In the genomic region with DNA sequence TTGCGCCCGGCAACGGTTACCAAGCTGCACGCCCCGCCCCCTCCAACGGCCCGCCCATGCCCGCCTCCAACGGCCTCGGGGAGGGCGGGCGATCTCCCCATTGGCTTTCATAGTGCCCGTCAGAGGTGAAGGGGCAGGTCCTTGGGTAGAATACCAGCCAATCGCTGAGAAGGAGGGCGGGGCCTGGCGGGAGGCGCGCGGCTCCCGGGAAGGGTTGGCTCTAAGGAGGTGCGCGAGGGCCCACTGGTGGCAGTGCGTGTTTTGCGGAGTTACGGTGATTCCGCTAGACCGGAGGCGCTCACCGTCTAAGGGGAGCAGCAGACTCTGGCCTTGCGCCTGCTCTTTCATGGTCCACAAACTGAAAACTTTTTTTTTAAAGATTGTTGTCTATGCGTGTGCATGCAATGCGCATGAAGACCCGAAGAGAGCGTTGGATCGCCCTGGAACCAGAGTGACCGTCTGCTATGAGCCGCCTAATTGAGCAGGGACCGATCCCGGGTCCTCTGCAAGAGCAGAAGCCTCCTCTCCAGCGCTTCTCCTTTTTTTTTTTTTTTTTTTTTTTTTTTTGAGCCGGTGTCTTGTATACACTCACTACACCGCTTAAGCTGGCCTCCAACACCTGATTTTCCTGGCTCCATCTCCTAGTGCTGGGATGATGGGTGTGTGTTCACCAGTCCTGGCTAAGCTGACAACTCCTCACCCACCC, we compare ENCODE assay signal across 8 mouse cellular contexts. TPM values are rescaled to one million over a fixed set of nuclear protein-coding genes. Genes with fewer than 3 reads are reported as not detected.
A peak's percentile ranks its signal among the peaks of the same experiment; 100 is the strongest.
DNase-seq lines count a peak whose midpoint lies in the region; ATAC-seq lines count a peak whose summit lies in the region.

No protein-coding gene starts in this region.

- WGBS in hindbrain, embryonic 11.5 days, result under 1% methylated on average over 42 of the region's 42 CpGs

- peak; percentile 99 for ATAC-seq in frontal cortex, adult (ENCODE audit: low TSS enrichment)
- ATAC-seq in hindbrain, embryonic 11.5 days (ENCODE audit: low FRiP score), result peak; percentile 98

- H3K9ac ChIP-seq in hindbrain, embryonic 11.5 days (ENCODE audit: low read depth, low read length), result peak overlapping the region; percentile 31; the same call in 1 of the 2 replicates

- no peaks in the 10 kb centered on the region for H3K9me3 ChIP-seq in hindbrain, embryonic 11.5 days (ENCODE audit: control insufficient read depth, low read length)

- peak overlapping the region; percentile 75 for H3K4me2 ChIP-seq in hindbrain, embryonic 11.5 days (replicated peaks; ENCODE audit: low read depth, low read length)

- no peak overlapping the region for H3K27ac ChIP-seq in hindbrain, embryonic 11.5 days (ENCODE audit: low read depth, low read length)

- no peaks in the 10 kb centered on the region for H3K36me3 ChIP-seq in hindbrain, embryonic 11.5 days (ENCODE audit: control insufficient read depth, insufficient read depth, low read length)

- H3K27me3 ChIP-seq in hindbrain, embryonic 11.5 days (ENCODE audit: control insufficient read depth, insufficient read depth, low read length), result peaks cover 5% of the 10 kb centered on the region; the same call in 1 of the 2 replicates

- DNase-seq in MN1 (ENCODE audit: low spot score), result peak; percentile 99
- peak; percentile 99 for DNase-seq in cerebellum, adult 9-10 months
- peak; percentile 97 for DNase-seq in hindbrain, embryonic 11.5 days (ENCODE audit: low spot score)
- DNase-seq in layer of hippocampus, postnatal 10 days (ENCODE audit: low spot score in 2 of 2), result peak; percentile 98
- peak; percentile 99 for DNase-seq in lung, postnatal 10 days
- DNase-seq in ovary, postnatal 36 days (ENCODE audit: low spot score), result peak; percentile 98
- DNase-seq in thymus, postnatal 25 days, result peak; percentile 99

- H3K4me1 ChIP-seq in hindbrain, embryonic 11.5 days (replicated peaks; ENCODE audit: control insufficient read depth, insufficient read depth, low read length), result no peaks in the 10 kb centered on the region

- H3K4me3 ChIP-seq in hindbrain, embryonic 11.5 days (ENCODE audit: low read depth, low read length), result peak overlapping the region; percentile 65

RNA-seq across cellular contexts. Expression of a gene that starts 0.5 kb away (rescaled TPM):
- polyA plus RNA-seq in hindbrain, embryonic 11.5 days (2014; fragmentation: Nextera tagmentation; extraction: Ambion mirVana), result 6.4 and 6.7 TPM in 2 replicates
- 1 to 10 TPM; 4.1 to 4.4 TPM for total RNA-seq in layer of hippocampus, postnatal 10 days (2021)

RNA-seq across cellular contexts. Expression of a gene that starts 43.0 kb away (rescaled TPM):
- polyA plus RNA-seq in hindbrain, embryonic 11.5 days (2014; fragmentation: Nextera tagmentation; extraction: Ambion mirVana), result not detected in 2 replicates
- not detected for total RNA-seq in layer of hippocampus, postnatal 10 days (2021)

RNA-seq across cellular contexts. Expression of a gene that starts 44.0 kb away (rescaled TPM):
- 0.25 and 0.26 TPM in 2 replicates for polyA plus RNA-seq in hindbrain, embryonic 11.5 days (2014; fragmentation: Nextera tagmentation; extraction: Ambion mirVana)
- under 1 TPM; 0.11 to 0.39 TPM for total RNA-seq in layer of hippocampus, postnatal 10 days (2021)
